ENCODE assay signal across 20 mouse cellular contexts in the genomic region with DNA sequence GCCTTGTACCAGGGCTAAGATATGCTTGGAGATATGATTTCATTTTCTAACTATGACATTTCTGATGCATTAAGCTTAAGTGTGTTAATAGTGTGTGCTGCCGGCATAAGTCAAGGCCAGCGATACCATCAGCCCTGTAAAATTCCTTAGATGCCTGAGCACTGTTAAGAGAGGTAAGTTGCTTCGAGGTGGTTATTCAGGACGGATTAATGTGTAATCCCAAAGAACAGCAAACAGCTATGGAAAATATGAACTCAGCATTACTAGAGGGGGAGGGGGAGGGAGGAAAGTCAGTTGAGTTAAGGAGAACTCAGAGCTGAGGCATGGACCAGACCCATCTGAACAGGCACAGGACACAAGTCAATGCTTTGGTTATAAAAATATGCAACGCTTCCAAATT. TPM values are rescaled to one million over a fixed set of nuclear protein-coding genes. Genes with fewer than 3 reads are reported as not detected.
DNase-seq lines count a peak whose midpoint lies in the region; ATAC-seq and TF ChIP-seq lines count a peak whose summit lies in the region.
"Had no signal": no experiment of that assay in that cellular context is flagged by ENCODE, and none has a peak within 500 bp of the region (broad histone marks: within the 10 kb centered on the region; RNA-seq: fewer than 3 reads in every experiment).

No protein-coding gene starts in this region.

- intact Hi-C loops in left cerebral cortex, postnatal 10 days (cut with DNase I), result no loop called here

- ATAC-seq in Patski, result peak; percentile 88
- no peak for ATAC-seq in forebrain, embryonic 13.5 days
- ATAC-seq: forebrain, postnatal 0 days; midbrain, embryonic 13.5 days had no signal

- POLR2A ChIA-PET in Patski (lab: Charles Lee), result interaction anchor here (0.9 to 1.4 kb wide), 2 partner anchors 20 to 40 kb away, joined by 3 to 4 read pairs; no protein-coding TSS in a partner anchor

- TF ChIP-seq CTCF in kidney, adult 2 months (conservative IDR thresholded peaks at IDR 0.05; ENCODE audit: insufficient read depth, insufficient read length, low read depth, low read length), result no peak
- no peak for TF ChIP-seq CTCF in Patski (IDR thresholded peaks at IDR 0.05)

- 29% methylated on average over 5 of the region's 5 CpGs for WGBS in kidney, adult 2 months
- 88% methylated on average over 5 of the region's 5 CpGs for WGBS in forebrain, embryonic 13.5 days

- H3K4me1 ChIP-seq in kidney, adult 2 months (ENCODE audit: control insufficient read depth, insufficient read depth, low read length), result peaks cover 18% of the 10 kb centered on the region
- no peaks in the 10 kb centered on the region for H3K4me1 ChIP-seq in forebrain, embryonic 13.5 days
- H3K4me1 ChIP-seq: heart, embryonic 12.5 days; megakaryocyte, embryonic 14.5 days; midbrain, embryonic 13.5 days had no signal

- no peaks in the 10 kb centered on the region for H3K36me3 ChIP-seq in kidney, adult 2 months (ENCODE audit: control insufficient read depth, insufficient read depth, low read length)
- H3K36me3 ChIP-seq in forebrain, embryonic 13.5 days (ENCODE audit: poor library complexity, severe bottlenecking), result no peaks in the 10 kb centered on the region
- H3K36me3 ChIP-seq: heart, embryonic 12.5 days; midbrain, embryonic 13.5 days had no signal

- H3K27me3 ChIP-seq in kidney, adult 2 months (replicated peaks; ENCODE audit: control insufficient read depth, insufficient read depth, low read length), result no peaks in the 10 kb centered on the region
- no peaks in the 10 kb centered on the region for H3K27me3 ChIP-seq in Patski
- no peaks in the 10 kb centered on the region for H3K27me3 ChIP-seq in forebrain, embryonic 13.5 days
- H3K27me3 ChIP-seq: heart, embryonic 12.5 days; megakaryocyte, embryonic 14.5 days; midbrain, embryonic 13.5 days had no signal

- no peak overlapping the region for H3K4me3 ChIP-seq in kidney, adult 2 months (ENCODE audit: insufficient read depth, low read depth, low read length)
- H3K4me3 ChIP-seq in forebrain, embryonic 13.5 days, result no peak overlapping the region
- H3K4me3 ChIP-seq: heart, embryonic 12.5 days; megakaryocyte, embryonic 14.5 days; midbrain, embryonic 13.5 days had no signal

- no peaks in the 10 kb centered on the region for H3K9me3 ChIP-seq in forebrain, embryonic 13.5 days (replicated peaks)
- H3K9me3 ChIP-seq: midbrain, embryonic 13.5 days had no signal

- no peak overlapping the region for H3K9ac ChIP-seq in forebrain, embryonic 13.5 days
- H3K9ac ChIP-seq: forebrain, postnatal 0 days; heart, embryonic 12.5 days; midbrain, embryonic 13.5 days had no signal

- TF ChIP-seq POLR2A in kidney, adult 2 months (IDR thresholded peaks at IDR 0.05; ENCODE audit: low read depth, low read length), result no peak

- in situ Hi-C loops in Patski (cut with MboI; ENCODE audit: low pct_unique_long_range_greater_than_20kb), result loop anchor here (5.0 kb wide), 1 partner anchor 41 kb away; no protein-coding TSS in a partner anchor

- peak overlapping the region; percentile 24; the same call in 1 of the 2 replicates for H3K27ac ChIP-seq in kidney, adult 2 months (ENCODE audit: insufficient read depth, low read depth, low read length)
- no peak overlapping the region for H3K27ac ChIP-seq in forebrain, embryonic 13.5 days
- H3K27ac ChIP-seq: midbrain, embryonic 13.5 days; stomach, postnatal 0 days had no signal

- DNase-seq in kidney, adult 2 months, result peak; percentile 76
- no peak for DNase-seq in kidney, adult 18-20 months
- peak; percentile 75 for DNase-seq in Patski (ENCODE audit: low read depth, low spot score)
- DNase-seq in kidney, adult 8-10 months, result peak; percentile 51 to 76
- peak; percentile 37 for DNase-seq in kidney, postnatal 10 days
- no peak for DNase-seq in left cerebral cortex, postnatal 10 days (ENCODE audit: extremely low spot score in 1 of 2, low spot score in 2 of 2)
- DNase-seq: adrenal gland, postnatal 14 days; cerebellum, adult 2 months; cerebellum, postnatal 25 days; forebrain, postnatal 0 days; gastrocnemius, postnatal 14 days; heart, adult 18-20 months; heart, postnatal 14 days; thymus, adult 2 months; thymus, postnatal 4 days had no signal

- no peak overlapping the region for H3K4me2 ChIP-seq in forebrain, embryonic 13.5 days
- H3K4me2 ChIP-seq: heart, embryonic 12.5 days; midbrain, embryonic 13.5 days had no signal

- CTCF ChIA-PET in Patski (lab: Charles Lee), result interaction anchor here (0.8 to 3.8 kb wide), 6 partner anchors 11 to 74 kb away, joined by 3 to 15 read pairs (median 4); partner anchors contain the start of gene Cnksr3

RNA-seq across cellular contexts. Expression of gene Cnksr3, which starts 46.6 kb away (rescaled TPM):
- 10.5 and 11.8 TPM in 2 replicates for polyA plus RNA-seq in kidney, adult 2 months (2012; rRNA removed)
- 88.3 TPM for polyA plus RNA-seq in Patski (2021)
- 1 to 10 TPM; 5.4 to 7.8 TPM for total RNA-seq in left cerebral cortex, postnatal 10 days (2021)
- polyA plus RNA-seq in forebrain, embryonic 13.5 days (2015; fragmentation: Nextera tagmentation; extraction: Ambion mirVana), result 3.8 and 4.2 TPM in 2 replicates

Comparison
In these comparisons a context has a peak if more than half of its experiments do, and no peak if none do; other contexts are left out.
1. DNase-seq: peak in kidney, adult 2 months (single experiment), Patski (single experiment), kidney, adult 8-10 months (2 of 2) and kidney, postnatal 10 days (single experiment); none in kidney, adult 18-20 months (single experiment) and left cerebral cortex, postnatal 10 days (0 of 2).